Mouse (Mus musculus) forebrain, postnatal 0 days (tissue): Measurements from ENCODE around the gene Tctex1d4. TPM values are rescaled to one million over a fixed set of nuclear protein-coding genes. Genes with fewer than 3 reads are reported as not detected.
A peak's percentile ranks its signal among the peaks of the same experiment; 100 is the strongest.

ENCODE experiments used
- ATAC-seq: fragments of 200-750 bp; cut with Nextera tagmentation; 2 replicates; pipeline ENCODE4 v1.8.0; 2017; ENCODE audit warnings: mild to moderate bottlenecking, moderate library complexity
- DNase-seq: peaks from one replicate; pipeline ENCODE4 v3.0.0-alpha.2; 2015
- H3K27ac ChIP-seq: fragments of 300-500 bp; sonication (generic); 2 replicates; pipeline ENCODE4 v1.5.1; 2014; ENCODE audit warnings: low read depth, mild to moderate bottlenecking, antibody characterized with exemption, low read length, moderate library complexity, mixed read lengths
- H3K27me3 ChIP-seq: fragments of 300-500 bp; sonication (generic); 2 replicates; pipeline ENCODE4 v1.6.1; 2014; ENCODE audit warnings: mild to moderate bottlenecking, low read length, mixed read lengths; ENCODE audit not compliant: insufficient read depth
- H3K36me3 ChIP-seq: fragments of 300-500 bp; sonication (generic); 2 replicates; pipeline ENCODE4 v1.6.1; 2014; ENCODE audit warnings: mild to moderate bottlenecking, moderate library complexity; ENCODE audit not compliant: insufficient read depth
- H3K4me1 ChIP-seq: fragments of 300-500 bp; sonication (generic); 2 replicates; pipeline ENCODE4 v1.6.1; 2014; ENCODE audit warnings: antibody characterized with exemption; ENCODE audit not compliant: insufficient read depth
- H3K4me2 ChIP-seq: fragments of 300-500 bp; sonication (generic); 2 replicates; pipeline ENCODE4 v1.6.1; 2014; ENCODE audit warnings: low read depth, mild to moderate bottlenecking, moderate library complexity
- H3K4me3 ChIP-seq: fragments of 300-500 bp; sonication (generic); 2 replicates; pipeline ENCODE4 v1.5.1; 2014; ENCODE audit warnings: low read depth, low read length, mixed read lengths
- H3K9ac ChIP-seq: fragments of 300-500 bp; sonication (generic); 2 replicates; pipeline ENCODE4 v1.6.1; 2014; ENCODE audit warnings: mild to moderate bottlenecking
- H3K9me3 ChIP-seq: fragments of 300-500 bp; sonication (generic); 2 replicates; pipeline ENCODE4 v1.6.1; 2016; ENCODE audit warnings: low read length
- CTCF ChIP-seq: sonication (generic); IDR thresholded peaks from 2 replicates; pipeline ENCODE4 v1.5.1; 2016; ENCODE audit warnings: antibody characterized with exemption, control low read depth, low read depth
- WGBS: fragments of 180-500 bp; shearing (Covaris S2); extraction: QIAGEN DNeasy Blood & Tissue Kit; methylation state at CpG from one replicate; pipeline ENCODE4 v1.1.7; 2014; 5-methylcytosine and 5-hydroxymethylcytosine counted together
- polyA plus RNA-seq: library from polyadenylated mRNA; unstranded; fragments of >200 nt; fragmentation: Nextera tagmentation; extraction: Ambion mirVana; gene quantifications from 2 replicates; pipeline ENCODE4 v1.2.1, GENCODE M21; 2015
- total RNA-seq: library from RNA; depleted of rRNA; stranded (reverse); fragments of >200 nt; gene quantifications from 2 replicates; pipeline ENCODE4 v1.2.3, GENCODE M21; 2014

The Tctex1d4 gene
- total and polyA plus RNA-seq, 2 experiments from 2014 or later = 1.3 to 6.2 TPM

GRCm38 (mm10) chr4:117097969-117098763 is 28.4 kb upstream of the Tctex1d4 start:
- H3K9me3 ChIP-seq = no peaks in the 10 kb centered on the region
- DNase-seq = no peak
- H3K4me1 ChIP-seq = peaks cover 9% of the 10 kb centered on the region; the same call in 1 of the 2 replicates
- H3K36me3 ChIP-seq = peaks cover 2% of the 10 kb centered on the region; the same call in 1 of the 2 replicates
- H3K4me3 ChIP-seq = no peak overlapping the region
- TF ChIP-seq CTCF = no peak
- H3K27ac ChIP-seq = no peak overlapping the region
- H3K9ac ChIP-seq = no peak overlapping the region
- 64% methylated on average over 8 of the region's 8 CpGs for WGBS
- H3K4me2 ChIP-seq = peak overlapping the region; percentile 97
- H3K27me3 ChIP-seq = no peaks in the 10 kb centered on the region
- no peak for ATAC-seq

GRCm38 (mm10) chr4:117098764-117099036 is 27.9 kb upstream of the Tctex1d4 start:
- ATAC-seq (no peak), DNase-seq (no peak)
- H3K4me3 ChIP-seq = no peak overlapping the region
- peaks cover 9% of the 10 kb centered on the region; the same call in 1 of the 2 replicates for H3K4me1 ChIP-seq
- H3K9ac ChIP-seq = no peak overlapping the region
- H3K36me3 ChIP-seq = peaks cover 2% of the 10 kb centered on the region; the same call in 1 of the 2 replicates
- TF ChIP-seq CTCF = no peak
- H3K27me3 ChIP-seq = no peaks in the 10 kb centered on the region
- no peaks in the 10 kb centered on the region for H3K9me3 ChIP-seq
- WGBS = 67% methylated on average over 2 of the region's 2 CpGs
- no peak overlapping the region for H3K4me2 ChIP-seq
- H3K27ac ChIP-seq = no peak overlapping the region

- WGBS = 58% methylated on average over 4 of the region's 4 CpGs
- Histone ChIP-seq H3K27me3 (no peaks in the 10 kb centered on the region), H3K9ac (no peak overlapping the region), H3K27ac (no peak overlapping the region), H3K9me3 (no peaks in the 10 kb centered on the region), H3K36me3 (peaks cover 2% of the 10 kb centered on the region; the same call in 1 of the 2 replicates), H3K4me1 (peaks cover 9% of the 10 kb centered on the region; the same call in 1 of the 2 replicates), H3K4me3 (no peak overlapping the region), H3K4me2 (no peak overlapping the region)
- ATAC-seq = no peak
- DNase-seq = no peak
- no peak for TF ChIP-seq CTCF
These were observed 26.6 kb upstream of the Tctex1d4 start for GRCm38 (mm10) chr4:117100036-117100435.

- peaks cover 4% of the 10 kb centered on the region; the same call in 1 of the 2 replicates for H3K36me3 ChIP-seq
- H3K9ac ChIP-seq = no peak overlapping the region
- no peaks in the 10 kb centered on the region for H3K27me3 ChIP-seq
- H3K4me1 ChIP-seq = peaks cover 9% of the 10 kb centered on the region; the same call in 1 of the 2 replicates
- peak; percentile 44 for TF ChIP-seq CTCF
- ATAC-seq = no peak
- peak; percentile 12 for DNase-seq
- no peak overlapping the region for H3K4me3 ChIP-seq
- H3K9me3 ChIP-seq = no peaks in the 10 kb centered on the region
- H3K4me2 ChIP-seq = no peak overlapping the region
- WGBS = 46% methylated on average over 7 of the region's 7 CpGs
- H3K27ac ChIP-seq = no peak overlapping the region
These were observed 25.4 kb upstream of the Tctex1d4 start for GRCm38 (mm10) chr4:117101218-117101617.

- WGBS = 75% methylated on average over 10 of the region's 10 CpGs
- no peak overlapping the region for H3K4me3 ChIP-seq
- peaks cover 23% of the 10 kb centered on the region; the same call in 1 of the 2 replicates for H3K36me3 ChIP-seq
- DNase-seq (no peak), ATAC-seq (no peak)
- H3K4me1 ChIP-seq = no peaks in the 10 kb centered on the region
- H3K9me3 ChIP-seq = no peaks in the 10 kb centered on the region
- no peak overlapping the region for H3K4me2 ChIP-seq
- no peaks in the 10 kb centered on the region for H3K27me3 ChIP-seq
- no peak overlapping the region for H3K27ac ChIP-seq
- H3K9ac ChIP-seq = no peak overlapping the region
- TF ChIP-seq CTCF = 0 out of 2 replicates have a peak, but pooled peaks have one; percentile 2
These were observed 21.9 kb upstream of the Tctex1d4 start for GRCm38 (mm10) chr4:117104672-117105071.

GRCm38 (mm10) chr4:117105127-117105526 is 21.5 kb upstream of the Tctex1d4 start:
- Histone ChIP-seq H3K27me3 (no peaks in the 10 kb centered on the region), H3K36me3 (peaks cover 26% of the 10 kb centered on the region), H3K27ac (no peak overlapping the region), H3K4me2 (no peak overlapping the region), H3K9me3 (no peaks in the 10 kb centered on the region), H3K9ac (peak overlapping the region; percentile 25; the same call in 1 of the 2 replicates), H3K4me3 (no peak overlapping the region), H3K4me1 (no peaks in the 10 kb centered on the region)
- 43% methylated on average over 10 of the region's 10 CpGs for WGBS
- ATAC-seq (no peak), DNase-seq (no peak)
- TF ChIP-seq CTCF = no peak

GRCm38 (mm10) chr4:117107813-117108523 is 18.6 kb upstream of the Tctex1d4 start:
- no peak for ATAC-seq
- H3K4me3 ChIP-seq = no peak overlapping the region
- H3K27me3 ChIP-seq = no peaks in the 10 kb centered on the region
- no peak for DNase-seq
- H3K27ac ChIP-seq = no peak overlapping the region
- no peak for TF ChIP-seq CTCF
- H3K4me1 ChIP-seq = no peaks in the 10 kb centered on the region
- 86% methylated on average over 18 of the region's 18 CpGs for WGBS
- no peaks in the 10 kb centered on the region for H3K9me3 ChIP-seq
- no peak overlapping the region for H3K9ac ChIP-seq
- H3K36me3 ChIP-seq = peaks cover 42% of the 10 kb centered on the region
- no peak overlapping the region for H3K4me2 ChIP-seq
